Mouse (Mus musculus): ENCODE results near the gene Lzic.

GRCm38 (mm10) chr4:149499790-149500189 lies 14.8 kb downstream of the Lzic start:
- TF ChIP-seq CTCF (conservative IDR thresholded peaks at IDR 0.05 in 1 of 2, IDR thresholded peaks at IDR 0.05 in 1 of 2; ENCODE audit: low read depth in 2 of 2, low read length in 2 of 2): no peak
- no peak for TF ChIP-seq RAD21 (IDR thresholded peaks at IDR 0.05; ENCODE audit: low read depth, low read length)
- TF ChIP-seq PAX5 (IDR thresholded peaks at IDR 0.05; ENCODE audit: low read length): no peak
- TF ChIP-seq HCFC1 (IDR thresholded peaks at IDR 0.05; ENCODE audit: low read depth, low read length): no peak
- TF ChIP-seq USF2 (conservative IDR thresholded peaks at IDR 0.05; ENCODE audit: low read depth, low read length): no peak
- TF ChIP-seq TBP (conservative IDR thresholded peaks at IDR 0.05; ENCODE audit: low read depth, low read length): no peak
- no peak for TF ChIP-seq ZNF384 (IDR thresholded peaks at IDR 0.05; ENCODE audit: low read depth, low read length)
- TF ChIP-seq POLR2A (IDR thresholded peaks at IDR 0.05; ENCODE audit: low read depth, low read length): no peak
- no peak for TF ChIP-seq NRF1 (IDR thresholded peaks at IDR 0.05; ENCODE audit: low read depth, low read length)
- no peak for TF ChIP-seq BHLHE40 (IDR thresholded peaks at IDR 0.05; ENCODE audit: low read depth, low read length)

Measured in CH12.LX (cell line).